Mouse (Mus musculus) adrenal gland, postnatal 4 days (tissue): ENCODE measurements around the gene Arfgap3. TPM values are rescaled to one million over a fixed set of nuclear protein-coding genes. Genes with fewer than 3 reads are reported as not detected.

Experiments used
- DNase-seq, 2 experiments: peaks; one replicate each; pipeline ENCODE4 v3.0.0; 2021 to 2022; ENCODE audit warnings: low spot score in 2 of 2, mixed read lengths in 2 of 2
- total RNA-seq, 2 experiments: library from RNA; stranded (reverse); gene quantifications; 2 replicates each; pipeline ENCODE4 v1.2.3; 2021

The Arfgap3 gene
- total RNA-seq, 2 experiments from 2014 or later, result 36.0 to 36.7 TPM

GRCm38 (mm10) chr15:83255191-83255782, 94.8 kb downstream of the Arfgap3 start:
- no peak for DNase-seq

GRCm38 (mm10) chr15:83254372-83255070, 95.5 kb downstream of the Arfgap3 start:
- no peak for DNase-seq

- no peak for DNase-seq
Measured at GRCm38 (mm10) chr15:83252060-83252459, 98.0 kb downstream of the Arfgap3 start.

- DNase-seq, result no peak
Measured at GRCm38 (mm10) chr15:83251176-83252004, 98.7 kb downstream of the Arfgap3 start, which contains the start of gene A4galt. Gene A4galt, minus strand, starts transcription at chr15:83251774.

- DNase-seq, result no peak
Measured at GRCm38 (mm10) chr15:83250651-83251175, 99.3 kb downstream of the Arfgap3 start.

Other genes with a start within 250 kb of the Arfgap3 start
- 100 to 1,000 TPM; 105 to 108 TPM for gene Rrp7a, start 227.4 kb downstream of the Arfgap3 start, total RNA-seq
- 100 to 1,000 TPM; 148 to 152 TPM for gene Poldip3, start 200.9 kb downstream of the Arfgap3 start, total RNA-seq
- gene Cyb5r3, start 177.7 kb downstream of the Arfgap3 start, total RNA-seq, result 100 to 1,000 TPM; 201 to 210 TPM
- 10 to 100 TPM; 11.6 to 14.6 TPM for gene A4galt, start 98.5 kb downstream of the Arfgap3 start, total RNA-seq
- 10 to 100 TPM; 80.4 to 80.7 TPM for gene Pacsin2, start 114.4 kb upstream of the Arfgap3 start, total RNA-seq
- 10 to 100 TPM in 1 of 2 experiments, 1 to 10 TPM in 1; 9.8 to 11.3 TPM for gene Ttll1, start 160.6 kb upstream of the Arfgap3 start, total RNA-seq
- 1 to 10 TPM; 8.2 to 9.1 TPM for gene Bik, start 176.6 kb upstream of the Arfgap3 start, total RNA-seq
- 100 to 1,000 TPM; 168 to 169 TPM for gene Tspo, start 213.3 kb upstream of the Arfgap3 start, total RNA-seq
- gene Mcat, start 213.5 kb upstream of the Arfgap3 start, total RNA-seq, result 10 to 100 TPM; 38.1 to 43.3 TPM
- gene Ttll12, start 244.9 kb upstream of the Arfgap3 start, total RNA-seq, result 10 to 100 TPM; 26.1 to 26.8 TPM